Mouse (Mus musculus): ENCODE measurements around the gene Pdxk.
A peak's percentile ranks its signal among the peaks of the same experiment; 100 is the strongest.
"Not testable (repeated sequence)": the region's sequence is repeated elsewhere in the genome, so short reads cannot be mapped to it uniquely, and the experiment has no call there.

Pdxk gene

GRCm38 (mm10) chr10:78414936-78415335, 49.8 kb downstream of the Pdxk start:
- DNase-seq, result not testable (repeated sequence)

GRCm38 (mm10) chr10:78413152-78413520, 51.6 kb downstream of the Pdxk start:
- DNase-seq, result no peak

- peak; percentile 96 for DNase-seq
Measured at GRCm38 (mm10) chr10:78412319-78413151, 52.2 kb downstream of the Pdxk start, which contains the start of gene Rrp1. Rrp1 (minus strand) TSS chr10:78413043.

GRCm38 (mm10) chr10:78411851-78412250, 52.9 kb downstream of the Pdxk start:
- DNase-seq, result no peak

GRCm38 (mm10) chr10:78409035-78409788, 55.6 kb downstream of the Pdxk start:
- DNase-seq, result no peak

GRCm38 (mm10) chr10:78407132-78407531, 57.6 kb downstream of the Pdxk start:
- DNase-seq, result no peak

- DNase-seq, result no peak
Measured at GRCm38 (mm10) chr10:78406152-78406551, 58.6 kb downstream of the Pdxk start.

GRCm38 (mm10) chr10:78402301-78402922, 62.4 kb downstream of the Pdxk start:
- DNase-seq, result no peak

- DNase-seq, result no peak
Measured at GRCm38 (mm10) chr10:78401127-78401526, 63.6 kb downstream of the Pdxk start.

- peak; percentile 25 for DNase-seq
Measured at GRCm38 (mm10) chr10:78399090-78399657, 65.6 kb downstream of the Pdxk start.

GRCm38 (mm10) chr10:78396625-78396885, 68.2 kb downstream of the Pdxk start:
- DNase-seq, result no peak

- peak; percentile 98 for DNase-seq
Measured at GRCm38 (mm10) chr10:78395819-78396624, 68.8 kb downstream of the Pdxk start.

- DNase-seq, result no peak
Measured at GRCm38 (mm10) chr10:78395377-78395776, 69.4 kb downstream of the Pdxk start.

GRCm38 (mm10) chr10:78392072-78392471, 72.7 kb downstream of the Pdxk start:
- DNase-seq, result peak; percentile 86

GRCm38 (mm10) chr10:78390982-78391470, 73.7 kb downstream of the Pdxk start:
- no peak for DNase-seq

GRCm38 (mm10) chr10:78388216-78388980, 76.4 kb downstream of the Pdxk start:
- no peak for DNase-seq

All from lung, postnatal 36 days (tissue).